Mouse (Mus musculus): ENCODE data around the gene H2-Ab1. TPM values are rescaled to one million over a fixed set of nuclear protein-coding genes. Genes with fewer than 3 reads are reported as not detected.

The H2-Ab1 gene
- polyA plus RNA-seq, 1 experiment, result not detected

GRCm38 (mm10) chr17:34295307-34295706 lies 37.8 kb downstream of the H2-Ab1 start:
- Histone ChIP-seq H3K36me3 (ENCODE audit: control insufficient read depth, insufficient read depth) (no peaks in the 10 kb centered on the region), H3K79me2 (ENCODE audit: control insufficient read depth, insufficient read depth) (no peaks in the 10 kb centered on the region), H3K27me3 (ENCODE audit: control insufficient read depth, insufficient read depth, insufficient read length) (peaks cover 5% of the 10 kb centered on the region), H3K4me3 (no peak overlapping the region), H3ac (ENCODE audit: control insufficient read depth, insufficient read length) (no peak overlapping the region), H3K4me2 (ENCODE audit: low read depth) (no peak overlapping the region)
- no peak for TF ChIP-seq REST (IDR thresholded peaks at IDR 0.05; ENCODE audit: insufficient read depth, insufficient read length)
- TF ChIP-seq POLR2AphosphoS2 (IDR thresholded peaks at IDR 0.05; ENCODE audit: insufficient read length, low read depth), result no peak
- no peak for TF ChIP-seq POLR2A (IDR thresholded peaks at IDR 0.05; ENCODE audit: insufficient read length, low read depth)
- no peak for TF ChIP-seq TCF12 (IDR thresholded peaks at IDR 0.05; ENCODE audit: insufficient read depth, poor library complexity, severe bottlenecking)
- no peak for TF ChIP-seq CEBPB (IDR thresholded peaks at IDR 0.05; ENCODE audit: insufficient read depth, poor library complexity, severe bottlenecking)
- TF ChIP-seq TCF3 (IDR thresholded peaks at IDR 0.05; ENCODE audit: insufficient read length, low read depth), result no peak
- no peak for TF ChIP-seq MAX (IDR thresholded peaks at IDR 0.05; ENCODE audit: low read depth)
- no peak for TF ChIP-seq SRF (IDR thresholded peaks at IDR 0.05; ENCODE audit: control insufficient read depth, insufficient read length, low read depth)
- TF ChIP-seq USF1 (IDR thresholded peaks at IDR 0.05; ENCODE audit: low read depth), result no peak
- TF ChIP-seq E2F4 (IDR thresholded peaks at IDR 0.05; ENCODE audit: insufficient read depth), result no peak
- no peak for TF ChIP-seq MYOD1 (IDR thresholded peaks at IDR 0.05; ENCODE audit: control insufficient read depth in 1 of 3, insufficient read length in 2 of 3, low read depth in 2 of 3)
- no peak for TF ChIP-seq MYOG (IDR thresholded peaks at IDR 0.05; ENCODE audit: control insufficient read depth in 1 of 3, insufficient read depth in 1 of 3, insufficient read length in 2 of 3, low read depth in 2 of 3)

- no peak overlapping the region for H3K4me3 ChIP-seq
- H3K36me3 ChIP-seq (ENCODE audit: control insufficient read depth, insufficient read depth), result no peaks in the 10 kb centered on the region
- no peaks in the 10 kb centered on the region for H3K79me2 ChIP-seq (ENCODE audit: control insufficient read depth, insufficient read depth)
- no peak overlapping the region for H3ac ChIP-seq (ENCODE audit: control insufficient read depth, insufficient read length)
- TF ChIP-seq MYOD1 (IDR thresholded peaks at IDR 0.05; ENCODE audit: control insufficient read depth in 1 of 3, insufficient read length in 2 of 3, low read depth in 2 of 3) (no peak), E2F4 (IDR thresholded peaks at IDR 0.05; ENCODE audit: insufficient read depth) (no peak), REST (IDR thresholded peaks at IDR 0.05; ENCODE audit: insufficient read depth, insufficient read length) (no peak), TCF3 (IDR thresholded peaks at IDR 0.05; ENCODE audit: insufficient read length, low read depth) (no peak), SRF (IDR thresholded peaks at IDR 0.05; ENCODE audit: control insufficient read depth, insufficient read length, low read depth) (no peak), MAX (IDR thresholded peaks at IDR 0.05; ENCODE audit: low read depth) (no peak), POLR2AphosphoS2 (IDR thresholded peaks at IDR 0.05; ENCODE audit: insufficient read length, low read depth) (no peak), TCF12 (IDR thresholded peaks at IDR 0.05; ENCODE audit: insufficient read depth, poor library complexity, severe bottlenecking) (no peak), MYOG (IDR thresholded peaks at IDR 0.05; ENCODE audit: control insufficient read depth in 1 of 3, insufficient read depth in 1 of 3, insufficient read length in 2 of 3, low read depth in 2 of 3) (no peak), USF1 (IDR thresholded peaks at IDR 0.05; ENCODE audit: low read depth) (no peak), POLR2A (IDR thresholded peaks at IDR 0.05; ENCODE audit: insufficient read length, low read depth) (no peak)
- peaks cover 5% of the 10 kb centered on the region for H3K27me3 ChIP-seq (ENCODE audit: control insufficient read depth, insufficient read depth, insufficient read length)
- no peak overlapping the region for H3K4me2 ChIP-seq (ENCODE audit: low read depth)
These were observed 38.7 kb downstream of the H2-Ab1 start for GRCm38 (mm10) chr17:34295891-34296794.

- TF ChIP-seq TCF3 (IDR thresholded peaks at IDR 0.05; ENCODE audit: insufficient read length, low read depth), result no peak
- no peak for TF ChIP-seq POLR2AphosphoS2 (IDR thresholded peaks at IDR 0.05; ENCODE audit: insufficient read length, low read depth)
- TF ChIP-seq POLR2A (IDR thresholded peaks at IDR 0.05; ENCODE audit: insufficient read length, low read depth), result no peak
- TF ChIP-seq MYOD1 (IDR thresholded peaks at IDR 0.05; ENCODE audit: control insufficient read depth in 1 of 3, insufficient read length in 2 of 3, low read depth in 2 of 3), result no peak
- TF ChIP-seq REST (IDR thresholded peaks at IDR 0.05; ENCODE audit: insufficient read depth, insufficient read length), result no peak
- no peak for TF ChIP-seq MYOG (IDR thresholded peaks at IDR 0.05; ENCODE audit: control insufficient read depth in 1 of 3, insufficient read depth in 1 of 3, insufficient read length in 2 of 3, low read depth in 2 of 3)
- no peak for TF ChIP-seq SRF (IDR thresholded peaks at IDR 0.05; ENCODE audit: control insufficient read depth, insufficient read length, low read depth)
- TF ChIP-seq USF1 (IDR thresholded peaks at IDR 0.05; ENCODE audit: low read depth), result no peak
- no peak for TF ChIP-seq E2F4 (IDR thresholded peaks at IDR 0.05; ENCODE audit: insufficient read depth)
- no peak for TF ChIP-seq CEBPB (IDR thresholded peaks at IDR 0.05; ENCODE audit: insufficient read depth, poor library complexity, severe bottlenecking)
- TF ChIP-seq MAX (IDR thresholded peaks at IDR 0.05; ENCODE audit: low read depth), result no peak
- TF ChIP-seq TCF12 (IDR thresholded peaks at IDR 0.05; ENCODE audit: insufficient read depth, poor library complexity, severe bottlenecking), result no peak
- no peaks in the 10 kb centered on the region for H3K36me3 ChIP-seq (ENCODE audit: control insufficient read depth, insufficient read depth)
These were observed 41.9 kb downstream of the H2-Ab1 start for GRCm38 (mm10) chr17:34299356-34299755.

GRCm38 (mm10) chr17:34300071-34300470 lies 42.6 kb downstream of the H2-Ab1 start:
- Histone ChIP-seq H3K36me3 (ENCODE audit: control insufficient read depth, insufficient read depth) (no peaks in the 10 kb centered on the region), H3ac (ENCODE audit: control insufficient read depth, insufficient read length) (no peak overlapping the region), H3K79me2 (ENCODE audit: control insufficient read depth, insufficient read depth) (no peaks in the 10 kb centered on the region), H3K4me3 (no peak overlapping the region), H3K27me3 (ENCODE audit: control insufficient read depth, insufficient read depth, insufficient read length) (peaks cover 5% of the 10 kb centered on the region), H3K4me2 (ENCODE audit: low read depth) (no peak overlapping the region)
- TF ChIP-seq SRF (IDR thresholded peaks at IDR 0.05; ENCODE audit: control insufficient read depth, insufficient read length, low read depth) (no peak), E2F4 (IDR thresholded peaks at IDR 0.05; ENCODE audit: insufficient read depth) (no peak), MYOD1 (IDR thresholded peaks at IDR 0.05; ENCODE audit: control insufficient read depth in 1 of 3, insufficient read length in 2 of 3, low read depth in 2 of 3) (no peak), CEBPB (IDR thresholded peaks at IDR 0.05; ENCODE audit: insufficient read depth, poor library complexity, severe bottlenecking) (no peak), TCF12 (IDR thresholded peaks at IDR 0.05; ENCODE audit: insufficient read depth, poor library complexity, severe bottlenecking) (no peak), REST (IDR thresholded peaks at IDR 0.05; ENCODE audit: insufficient read depth, insufficient read length) (no peak), POLR2A (IDR thresholded peaks at IDR 0.05; ENCODE audit: insufficient read length, low read depth) (no peak), POLR2AphosphoS2 (IDR thresholded peaks at IDR 0.05; ENCODE audit: insufficient read length, low read depth) (no peak), TCF3 (IDR thresholded peaks at IDR 0.05; ENCODE audit: insufficient read length, low read depth) (no peak), MYOG (IDR thresholded peaks at IDR 0.05; ENCODE audit: control insufficient read depth in 1 of 3, insufficient read depth in 1 of 3, insufficient read length in 2 of 3, low read depth in 2 of 3) (no peak), USF1 (IDR thresholded peaks at IDR 0.05; ENCODE audit: low read depth) (no peak), MAX (IDR thresholded peaks at IDR 0.05; ENCODE audit: low read depth) (no peak)

More at GRCm38 (mm10) chr17:34299356-34299755, 41.9 kb downstream of the H2-Ab1 start:
- Histone ChIP-seq H3ac (ENCODE audit: control insufficient read depth, insufficient read length) (no peak overlapping the region), H3K27me3 (ENCODE audit: control insufficient read depth, insufficient read depth, insufficient read length) (peaks cover 5% of the 10 kb centered on the region), H3K4me3 (no peak overlapping the region), H3K79me2 (ENCODE audit: control insufficient read depth, insufficient read depth) (no peaks in the 10 kb centered on the region), H3K4me2 (ENCODE audit: low read depth) (no peak overlapping the region)

All from myocyte (in vitro differentiated cells).